Mouse (Mus musculus) brain, embryonic 14.5 days (tissue): ENCODE measurements at regions not wholly inside any gene's neighbourhood (a gene's known extent, or its start where the extent isn't known, plus 50 kb on each side); places are given as distances from the start of the nearest gene placed in this dataset.

Experiments used
- CTCF ChIP-seq: fragments of 200-500 bp; IDR thresholded peaks from 2 replicates; pipeline ENCODE4 v1.5.1; 2012; ENCODE audit warnings: inconsistent platforms, mild to moderate bottlenecking, moderate library complexity, borderline replicate concordance; ENCODE audit not compliant: insufficient read depth, insufficient read length; ENCODE audit errors: extremely low read depth
- POLR2A ChIP-seq: fragments of 200-500 bp; IDR thresholded peaks from 2 replicates; pipeline ENCODE4 v1.6.1; 2012; ENCODE audit warnings: mild to moderate bottlenecking, inconsistent platforms, borderline replicate concordance; ENCODE audit not compliant: poor library complexity, insufficient read depth, insufficient read length, severe bottlenecking; ENCODE audit errors: extremely low read depth

GRCm38 (mm10) chr15:20223982-20224339 lies 225.1 kb upstream of the Cdh12 start:
- no peak for TF ChIP-seq POLR2A
- TF ChIP-seq CTCF: no peak
